Mouse (Mus musculus) G1E-ER4 (cell line): ENCODE measurements around the gene Stard7. TPM values are rescaled to one million over a fixed set of nuclear protein-coding genes. Genes with fewer than 3 reads are reported as not detected.

ENCODE experiments used
- GATA1 ChIP-seq: IDR thresholded peaks from one replicate; pipeline ENCODE4 v1.8.0; 2012; ENCODE audit warnings: low read length, inconsistent platforms
- polyA plus RNA-seq: library from polyadenylated mRNA; stranded (reverse); fragments of >175 nt; gene quantifications from 2 replicates; pipeline ENCODE4 v1.2.3, GENCODE M21; 2012

The Stard7 gene
- 47.0 and 51.8 TPM in 2 replicates for polyA plus RNA-seq

DNA sequence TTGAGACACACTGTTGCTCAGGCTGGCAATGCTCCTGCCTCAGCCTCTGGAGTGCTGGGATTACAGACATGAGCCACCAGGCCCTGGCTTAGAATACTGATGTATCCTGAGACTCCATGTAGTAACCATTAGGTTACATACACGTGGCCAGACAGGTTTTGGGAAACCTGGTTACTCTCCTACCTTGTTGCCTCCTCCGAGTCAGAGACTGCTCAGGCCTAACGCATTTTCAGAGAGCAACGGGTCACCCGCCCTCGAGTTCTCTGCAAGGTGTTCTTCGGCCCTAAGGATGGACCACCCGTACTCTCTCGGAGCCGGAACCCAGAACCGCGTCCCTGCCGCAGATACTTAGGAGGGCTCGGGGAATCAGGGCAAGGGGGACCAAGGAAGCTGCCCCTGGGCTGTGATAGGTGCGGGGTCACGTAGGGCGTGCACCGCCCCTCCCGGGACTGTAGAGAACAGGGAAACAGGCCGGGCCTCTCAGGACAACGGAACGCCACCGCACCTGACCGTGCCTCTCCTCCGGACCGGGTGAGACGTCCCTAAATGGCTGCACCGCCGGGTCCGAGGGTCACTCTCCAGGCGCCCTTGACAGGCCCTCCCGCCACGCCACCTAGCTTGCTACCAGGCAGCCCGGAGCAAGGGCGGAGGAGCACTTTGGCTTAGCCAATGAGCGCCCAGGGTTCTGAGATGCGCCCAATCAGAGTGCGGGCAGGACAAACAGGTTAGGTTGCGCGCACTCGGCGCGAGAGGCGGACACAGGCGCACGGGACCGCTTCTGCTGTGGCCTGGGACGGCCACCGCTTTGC lies at the start of gene Stard7:
Stard7 (plus strand) TSS at position 728 of the 809 bp plus-strand sequence.
- TF ChIP-seq GATA1 = no peak

GRCm38 (mm10) chr2:127225261-127225660 lies 44.8 kb upstream of the Stard7 start:
- TF ChIP-seq GATA1 = no peak

DNA sequence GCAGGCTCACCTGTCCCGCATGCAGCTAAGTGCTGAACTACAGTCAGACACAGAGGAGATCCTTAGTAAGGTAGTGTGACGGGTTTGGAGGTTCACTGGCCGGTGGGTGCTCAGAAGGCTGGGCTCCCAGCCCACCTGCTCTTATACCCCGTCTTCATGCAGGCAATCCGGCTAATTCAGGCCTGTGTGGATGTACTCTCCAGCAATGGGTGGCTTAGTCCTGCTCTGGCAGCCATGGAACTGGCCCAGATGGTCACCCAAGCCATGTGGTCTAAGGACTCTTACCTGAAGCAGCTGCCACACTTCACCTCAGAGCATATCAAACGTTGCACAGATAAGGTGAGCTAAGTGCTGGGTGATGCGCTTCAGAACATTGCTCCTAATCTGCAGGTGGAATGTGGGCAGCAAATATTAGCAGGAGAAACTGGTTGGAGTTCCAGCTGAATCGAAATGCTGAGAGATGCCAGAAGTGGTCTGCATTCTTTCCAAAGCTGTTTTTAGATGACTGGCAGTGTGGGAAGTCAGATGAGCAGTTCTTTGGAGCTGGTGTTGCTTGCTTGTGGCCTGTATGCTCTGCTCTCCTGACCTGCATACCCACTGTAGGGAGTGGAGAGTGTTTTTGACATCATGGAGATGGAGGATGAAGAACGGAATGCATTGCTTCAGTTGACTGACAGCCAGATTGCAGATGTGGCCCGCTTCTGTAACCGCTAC lies 32.0 kb upstream of the Stard7 start:
- no peak for TF ChIP-seq GATA1

GRCm38 (mm10) chr2:127240065-127240464 lies 30.0 kb upstream of the Stard7 start:
- TF ChIP-seq GATA1 = no peak

GRCm38 (mm10) chr2:127247592-127248333 lies 22.3 kb upstream of the Stard7 start, which contains the start of the genes Ciao1 and Tmem127:
Gene Ciao1 (minus strand): TSS chr2:127247816.
Gene Tmem127 (plus strand): TSS chr2:127247908.
- no peak for TF ChIP-seq GATA1

DNA sequence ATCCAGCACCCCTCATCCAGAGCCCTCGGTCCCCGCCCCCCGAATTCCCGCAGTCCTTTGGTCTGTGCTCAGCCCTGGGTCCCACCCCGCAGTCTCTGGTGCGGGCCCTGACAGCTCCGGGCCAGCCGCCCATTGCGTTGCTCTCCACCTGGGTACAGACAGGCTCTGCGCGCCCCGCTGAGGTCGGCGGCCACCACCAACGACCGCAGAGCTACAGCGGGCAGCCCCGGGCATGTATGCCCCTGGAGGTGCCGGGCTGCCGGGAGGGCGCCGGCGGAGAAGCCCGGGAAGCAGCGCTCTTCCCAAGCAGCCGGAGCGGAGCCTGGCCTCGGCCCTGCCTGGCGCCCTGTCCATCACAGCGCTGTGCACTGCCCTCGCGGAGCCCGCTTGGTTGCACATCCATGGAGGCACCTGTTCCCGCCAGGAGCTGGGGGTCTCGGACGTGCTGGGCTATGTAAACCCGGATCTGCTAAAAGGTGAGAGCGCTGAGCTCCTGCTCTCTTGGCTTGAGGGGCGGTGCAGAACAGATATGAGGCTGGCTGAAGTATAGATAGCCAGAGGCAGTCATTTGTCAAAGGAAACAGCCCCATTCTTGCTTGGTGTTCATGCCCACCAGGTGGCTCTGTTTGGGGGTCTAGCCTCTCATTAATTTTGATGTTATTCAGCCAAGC lies 21.5 kb upstream of the Stard7 start:
- TF ChIP-seq GATA1 = no peak

GRCm38 (mm10) chr2:127250291-127251008 lies 19.6 kb upstream of the Stard7 start:
- no peak for TF ChIP-seq GATA1

DNA sequence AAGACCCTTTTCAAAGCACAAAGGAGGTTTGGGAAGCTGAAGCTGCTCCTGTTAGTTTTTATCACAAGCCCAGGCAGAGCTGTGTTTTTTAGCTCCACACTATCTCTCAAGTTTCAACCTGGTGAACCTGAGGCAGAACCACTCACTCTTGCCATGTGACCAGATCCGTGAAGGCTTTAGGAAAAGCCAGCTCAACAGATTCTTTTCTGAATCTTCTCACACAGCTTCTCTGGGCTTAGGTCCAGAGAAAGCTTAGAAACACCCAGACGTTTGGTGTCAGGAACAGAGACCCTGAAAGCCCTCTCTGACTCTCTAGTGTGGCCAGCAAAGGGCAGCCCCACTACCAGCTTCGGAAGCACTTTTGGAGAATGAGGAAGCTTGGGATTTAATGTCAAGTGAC lies 18.6 kb upstream of the Stard7 start:
- no peak for TF ChIP-seq GATA1

DNA sequence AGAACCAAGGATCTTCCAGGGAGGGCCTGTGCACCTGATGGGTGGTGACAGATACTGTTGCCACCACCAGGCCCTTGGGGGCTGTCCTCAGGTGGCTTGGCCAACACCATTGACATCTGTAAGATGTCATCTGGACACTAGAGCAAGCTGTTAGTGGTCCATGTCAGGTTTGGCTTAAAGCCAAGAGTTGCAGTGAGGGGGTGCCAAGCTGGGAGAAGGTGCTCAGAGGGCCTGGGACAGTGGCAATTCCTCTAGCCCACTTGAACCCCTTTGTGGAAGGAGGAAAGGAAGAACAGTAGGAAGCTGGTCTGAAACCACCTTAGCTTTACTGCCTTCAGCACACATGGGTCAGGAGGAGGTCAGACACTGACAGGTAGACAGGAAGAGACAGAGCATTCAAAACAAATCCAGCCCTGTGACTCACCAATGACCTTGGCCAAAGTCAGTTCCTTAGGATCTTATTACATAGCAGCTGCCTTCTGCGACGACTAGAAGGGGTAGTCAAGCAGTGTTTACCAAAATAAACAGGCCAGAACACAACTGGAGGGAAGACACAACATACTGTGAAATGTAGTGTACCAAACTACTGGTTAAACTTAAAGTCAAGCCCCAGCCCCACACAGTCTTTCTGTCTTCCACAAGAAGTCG lies 18.0 kb upstream of the Stard7 start:
- TF ChIP-seq GATA1 = no peak

DNA sequence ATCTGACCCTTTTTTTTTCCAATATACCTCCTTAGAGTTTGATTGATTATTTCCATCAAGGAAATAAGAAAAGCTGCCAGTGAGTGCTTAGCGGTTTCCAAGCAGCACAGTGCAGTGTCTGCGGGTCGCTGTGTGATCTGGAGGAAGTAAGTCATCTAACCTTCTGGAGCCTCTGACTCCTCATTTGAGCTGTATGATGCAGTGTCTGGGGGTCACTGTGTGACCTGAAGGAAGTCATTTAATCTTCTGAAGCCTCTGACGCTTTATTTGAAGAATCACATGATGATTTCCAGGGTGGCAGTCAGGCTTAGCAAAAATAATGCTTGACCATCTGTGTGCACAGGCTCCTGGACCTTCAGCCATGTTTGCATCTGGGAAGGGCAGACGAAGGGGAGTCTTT lies 17.2 kb upstream of the Stard7 start:
- TF ChIP-seq GATA1 = no peak

DNA sequence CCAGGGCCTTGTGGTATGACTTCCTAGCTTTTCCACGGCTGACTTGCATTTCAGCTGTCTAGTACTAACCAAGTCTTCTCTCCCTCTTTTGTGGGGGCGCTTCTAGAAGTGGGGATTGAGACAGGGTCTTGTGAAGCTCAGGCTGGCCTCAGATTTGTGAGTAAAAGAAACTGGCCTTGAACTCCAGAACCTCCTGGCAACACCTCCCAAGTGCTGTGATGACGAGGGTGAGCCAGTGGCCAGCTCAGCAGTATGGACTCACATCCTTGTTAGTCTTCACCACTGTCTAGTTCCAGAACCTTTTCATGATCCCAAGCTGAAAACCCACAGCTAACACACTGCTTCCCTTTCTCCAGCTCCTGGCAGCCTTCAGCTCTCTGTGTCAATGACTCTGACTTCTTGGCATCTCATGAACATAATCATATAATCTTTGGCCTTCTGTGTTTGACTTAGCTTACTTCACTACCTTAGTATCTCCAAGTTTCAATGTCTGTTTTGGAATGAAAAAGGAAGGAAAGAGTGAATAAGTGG lies 15.3 kb upstream of the Stard7 start:
- no peak for TF ChIP-seq GATA1

DNA sequence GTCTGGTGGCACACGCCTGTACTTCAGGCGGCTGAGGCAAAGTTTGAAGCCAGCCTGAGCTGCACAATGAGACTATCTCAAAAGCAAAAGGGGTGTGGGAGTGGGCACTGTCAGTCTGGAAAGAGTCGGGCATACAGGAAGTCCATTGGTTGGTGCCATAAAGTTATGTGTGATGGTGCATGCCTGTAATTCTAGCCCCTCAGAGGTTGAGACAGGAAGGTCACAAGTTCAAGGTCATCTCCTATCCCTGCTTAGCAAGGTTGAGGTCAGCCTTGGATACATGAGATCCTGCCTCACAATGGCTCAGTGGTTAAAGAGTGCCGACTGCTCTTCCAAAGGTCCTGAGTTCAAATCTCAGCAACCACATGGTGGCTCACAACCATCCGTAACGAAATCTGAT lies 14.7 kb upstream of the Stard7 start:
- no peak for TF ChIP-seq GATA1

DNA sequence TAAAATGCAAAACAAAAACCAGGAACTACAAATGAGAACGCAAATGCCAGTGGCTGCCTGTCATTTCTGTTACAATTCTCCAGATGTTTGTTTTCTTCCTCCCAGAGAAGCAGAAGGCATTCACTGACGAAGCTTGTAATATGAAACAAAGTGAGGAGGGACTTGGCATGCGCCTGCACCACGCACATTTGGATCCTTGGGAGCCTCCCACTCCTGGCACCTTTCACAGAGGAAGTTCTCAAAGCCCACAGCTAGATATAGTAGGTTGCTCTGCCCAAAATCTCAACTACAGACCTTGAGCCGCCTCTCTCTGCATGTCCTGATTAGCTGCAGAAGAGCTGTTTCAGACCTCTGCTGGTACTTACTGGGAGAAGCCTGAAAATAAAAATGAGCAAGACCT lies 10.7 kb upstream of the Stard7 start:
- no peak for TF ChIP-seq GATA1

DNA sequence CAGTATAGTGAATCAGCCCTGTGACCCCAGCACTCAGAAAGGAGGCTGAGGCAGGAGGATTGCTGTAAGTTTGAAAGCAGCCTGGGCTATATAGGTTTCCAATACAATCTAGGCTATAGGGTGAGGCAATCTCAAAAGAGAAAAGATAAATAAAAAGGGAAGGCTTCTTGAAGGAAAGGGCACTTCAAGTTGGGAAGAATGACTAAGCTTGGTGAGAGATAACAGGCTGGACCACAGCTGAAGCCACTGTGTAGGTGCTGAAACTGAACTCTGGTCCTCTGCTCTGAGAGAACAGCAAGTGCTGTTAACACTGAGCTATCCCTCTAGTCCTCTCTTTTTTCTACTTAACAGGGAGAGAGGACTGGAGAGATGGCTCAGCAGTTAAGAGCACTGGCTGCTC lies 7.5 kb upstream of the Stard7 start:
- TF ChIP-seq GATA1 = no peak
